Mouse (Mus musculus) MN1 (cell line): ENCODE results near the gene Spaar.
"Not testable (repeated sequence)": the region's sequence is repeated elsewhere in the genome, so short reads cannot be mapped to it uniquely, and the experiment has no call there.

ENCODE experiments used
- DNase-seq: peaks from one replicate; pipeline ENCODE4 v3.0.0-alpha.2; 2016; ENCODE audit warnings: low spot score

Gene Spaar

DNA sequence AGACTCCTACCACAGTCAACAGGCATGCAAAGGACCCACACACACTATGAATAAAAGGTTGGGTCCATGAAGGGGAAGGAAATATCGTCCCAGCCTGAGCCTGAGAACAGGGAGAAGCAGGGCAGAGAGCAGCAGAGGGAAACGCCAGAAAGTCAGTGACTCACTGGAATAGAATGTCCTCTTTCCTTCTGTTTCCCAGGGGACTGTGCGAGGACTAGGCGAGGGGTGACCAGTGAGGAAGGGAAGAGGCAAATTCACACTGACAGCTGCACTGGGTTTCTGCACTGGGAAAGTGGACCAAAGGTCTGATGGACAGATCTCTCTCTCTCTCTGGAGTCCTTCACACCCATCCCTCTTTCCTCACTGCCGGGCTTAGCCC, 1.3 kb upstream of the Spaar start:
- DNase-seq = no peak

- no peak for DNase-seq
These were observed 708 bp upstream of the Spaar start for GRCm38 (mm10) chr4:43729126-43729525.

DNA sequence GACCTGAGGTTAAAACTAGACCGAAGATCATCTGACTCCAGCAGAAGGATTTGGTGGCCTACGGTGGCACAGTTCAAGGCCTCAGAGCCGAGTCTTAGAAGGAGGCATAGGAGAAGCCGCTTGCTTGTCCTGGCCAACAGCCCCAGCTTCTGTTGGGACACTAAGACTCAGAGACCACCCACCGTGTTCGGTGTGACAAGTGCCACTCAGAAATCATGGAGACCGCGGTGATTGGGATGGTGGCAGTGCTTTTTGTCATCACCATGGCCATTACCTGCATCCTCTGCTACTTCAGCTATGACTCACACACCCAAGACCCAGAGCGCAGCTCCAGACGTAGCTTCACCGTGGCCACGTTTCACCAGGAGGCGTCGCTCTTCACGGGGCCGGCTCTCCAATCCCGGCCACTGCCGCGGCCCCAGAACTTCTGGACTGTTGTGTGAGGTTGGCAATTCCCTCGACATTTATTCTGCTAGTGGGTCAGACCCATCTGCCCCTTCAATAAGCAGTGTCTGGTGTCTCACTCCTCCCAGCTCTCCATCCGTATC, 990 bp downstream of the Spaar start:
- no peak for DNase-seq

DNA sequence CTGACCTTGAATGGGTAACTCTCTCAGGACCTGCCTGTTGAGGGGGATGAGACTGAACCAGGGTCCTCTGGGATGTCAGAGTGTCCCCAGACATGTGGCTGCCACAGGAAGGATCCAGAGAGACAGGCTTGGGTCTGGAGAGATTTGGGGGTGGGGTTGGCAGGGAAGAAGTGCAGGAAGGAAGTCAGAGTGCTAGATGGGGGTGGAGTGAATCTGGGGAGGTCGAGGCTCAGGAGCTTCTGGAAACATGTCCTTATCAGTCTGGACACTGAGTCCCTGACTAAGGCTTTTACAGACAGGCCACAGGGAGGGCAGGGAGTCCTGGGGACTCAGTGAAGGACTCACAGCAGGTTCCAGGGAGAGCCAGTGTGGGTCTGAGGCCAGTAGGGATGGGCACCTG, 2.3 kb downstream of the Spaar start:
- DNase-seq = no peak

- no peak for DNase-seq
These were observed 3.4 kb downstream of the Spaar start for GRCm38 (mm10) chr4:43733186-43733585.

GRCm38 (mm10) chr4:43737144-43737543, 7.3 kb downstream of the Spaar start:
- DNase-seq = no peak

DNA sequence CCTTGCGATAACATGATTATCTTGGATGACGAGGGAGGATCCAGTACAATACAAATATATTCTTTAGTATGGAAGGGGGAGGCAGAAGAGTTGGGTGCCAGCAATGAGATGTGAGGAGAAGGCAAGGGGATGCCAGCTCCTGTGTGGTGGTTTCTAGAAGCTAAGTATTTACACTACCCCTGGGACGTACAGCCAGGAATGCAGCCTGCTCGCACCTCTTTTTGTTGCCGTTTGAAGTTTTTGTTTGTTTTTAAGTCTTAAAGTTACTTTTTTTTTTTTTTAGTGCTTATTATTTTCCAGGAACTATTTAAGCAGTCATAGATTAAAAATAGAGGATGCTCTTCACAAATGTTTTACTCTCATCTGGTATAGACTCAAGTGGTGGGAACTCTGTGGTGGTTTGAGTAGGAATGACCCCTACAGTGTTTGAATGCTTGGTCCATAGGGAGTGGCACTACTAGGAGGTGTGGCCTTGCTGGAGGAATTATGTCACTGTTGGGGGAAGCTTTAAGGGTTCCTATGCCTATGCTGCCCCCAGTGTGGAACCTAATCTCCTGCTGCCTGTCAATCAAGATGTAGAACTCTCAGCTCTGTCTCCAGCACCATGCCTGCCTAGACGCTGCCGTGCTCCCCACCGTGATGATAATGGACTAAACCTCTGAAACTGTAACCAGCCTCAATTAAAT, 9.3 kb downstream of the Spaar start:
- DNase-seq = no peak

DNA sequence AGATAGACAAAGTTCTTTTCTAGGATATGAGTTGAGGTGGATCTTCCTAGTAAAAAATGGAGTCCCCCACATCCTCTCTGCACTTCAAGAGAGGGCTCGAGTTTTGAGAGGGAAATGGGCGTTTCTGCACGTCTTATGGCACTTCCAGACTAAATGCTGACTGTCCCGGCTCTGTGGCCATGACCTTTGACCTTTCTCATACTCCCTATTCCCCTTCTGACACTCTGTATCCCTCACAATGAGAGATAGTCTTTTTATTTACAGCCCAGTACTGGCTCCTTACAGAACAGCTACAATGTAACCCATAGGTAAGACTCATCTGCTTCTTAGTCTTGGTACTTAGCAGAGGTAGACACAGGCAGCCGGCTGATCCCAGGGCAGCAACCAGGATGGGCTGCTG, 11.7 kb downstream of the Spaar start:
- no peak for DNase-seq

GRCm38 (mm10) chr4:43742637-43743036, 12.8 kb downstream of the Spaar start:
- DNase-seq = no peak

- DNase-seq = no peak
These were observed 13.3 kb downstream of the Spaar start for GRCm38 (mm10) chr4:43743099-43743498.

DNA sequence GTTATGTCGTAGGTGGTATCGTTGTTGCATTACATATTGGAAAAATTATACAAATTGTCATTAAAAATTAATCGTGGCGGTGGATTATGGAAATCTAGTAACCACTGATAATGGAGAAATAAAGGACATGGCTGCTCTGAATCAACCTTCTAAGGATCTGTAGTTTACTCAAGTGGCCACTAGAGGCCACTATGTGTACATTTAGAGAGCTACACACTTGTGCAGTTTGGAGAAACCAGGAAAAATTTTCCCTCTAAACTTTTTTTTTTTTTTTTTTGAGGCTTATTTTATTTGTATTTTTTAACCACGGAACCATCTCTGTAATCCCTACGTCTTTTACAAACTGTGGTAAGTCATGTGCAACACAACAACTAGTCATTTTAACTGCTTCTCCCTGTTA, 15.4 kb downstream of the Spaar start:
- peak; percentile 38 for DNase-seq

- no peak for DNase-seq
These were observed 27.4 kb downstream of the Spaar start for GRCm38 (mm10) chr4:43757213-43757612.

GRCm38 (mm10) chr4:43759571-43760418, 30.0 kb downstream of the Spaar start:
- DNase-seq = no peak

DNA sequence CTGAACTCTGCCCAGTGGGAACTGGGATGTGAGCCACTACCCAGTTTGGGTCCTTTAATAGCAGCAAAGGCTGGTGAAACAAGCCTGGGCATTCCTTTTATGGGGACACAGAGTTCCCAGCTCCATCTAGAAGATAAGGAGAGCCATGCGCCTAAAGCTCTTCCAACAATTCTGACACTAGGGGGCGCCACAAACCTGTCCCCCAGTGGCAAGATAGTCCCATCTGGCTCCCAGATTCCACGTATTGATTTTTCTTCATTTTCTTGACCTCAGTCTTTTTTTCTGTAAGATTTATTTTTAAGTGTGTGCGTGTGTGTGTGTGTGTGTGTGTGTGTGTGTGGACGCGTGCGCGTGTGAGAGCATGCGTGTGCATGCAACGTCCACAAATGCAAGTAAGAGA, 30.6 kb downstream of the Spaar start:
- DNase-seq = no peak

DNA sequence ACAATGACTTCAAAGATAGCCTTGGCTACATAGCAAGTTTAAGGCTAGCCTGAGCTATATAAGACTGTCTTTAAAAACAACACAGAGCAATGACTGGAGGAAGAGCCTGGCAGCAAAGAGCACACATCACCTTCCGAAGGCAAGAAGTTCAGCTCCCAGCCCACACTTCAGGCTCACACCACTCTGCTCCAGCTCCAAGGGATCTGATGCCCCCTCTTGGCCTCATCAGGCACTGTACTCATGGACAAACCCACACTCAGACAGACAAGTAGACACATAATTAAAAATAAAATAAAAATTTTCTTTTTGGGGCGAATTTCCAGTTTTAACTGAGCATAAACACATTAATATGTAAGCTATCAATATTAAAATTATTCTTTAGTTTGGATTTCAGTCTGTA, 31.5 kb downstream of the Spaar start:
- DNase-seq = no peak

GRCm38 (mm10) chr4:43763410-43763809, 33.6 kb downstream of the Spaar start:
- DNase-seq = peak; percentile 47

DNA sequence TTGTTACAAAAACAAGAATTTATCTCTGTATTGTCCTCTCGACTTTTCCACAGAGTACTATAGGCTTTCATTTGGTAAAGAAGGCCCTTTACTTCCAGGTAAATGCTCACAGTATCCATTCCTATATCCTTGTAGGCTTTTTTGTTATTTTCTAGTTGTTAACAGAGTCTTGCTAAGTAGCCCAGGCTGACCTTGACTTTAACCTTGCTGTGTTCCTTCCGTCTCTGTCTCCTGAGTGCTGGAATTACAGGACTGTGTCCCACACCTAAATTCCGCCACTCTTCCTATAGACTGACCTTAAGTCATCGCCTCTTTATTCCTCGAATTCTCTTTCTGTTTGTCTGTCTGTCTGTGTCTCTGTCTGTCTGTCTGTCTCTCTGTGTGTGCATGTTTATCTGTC, 38.5 kb downstream of the Spaar start:
- DNase-seq = no peak

- no peak for DNase-seq
These were observed 39.5 kb downstream of the Spaar start for GRCm38 (mm10) chr4:43769374-43769773.

GRCm38 (mm10) chr4:43770909-43771308, 41.1 kb downstream of the Spaar start, which contains the start of gene Olfr159:
Olfr159 (minus strand) TSS chr4:43771009.
- no peak for DNase-seq

DNA sequence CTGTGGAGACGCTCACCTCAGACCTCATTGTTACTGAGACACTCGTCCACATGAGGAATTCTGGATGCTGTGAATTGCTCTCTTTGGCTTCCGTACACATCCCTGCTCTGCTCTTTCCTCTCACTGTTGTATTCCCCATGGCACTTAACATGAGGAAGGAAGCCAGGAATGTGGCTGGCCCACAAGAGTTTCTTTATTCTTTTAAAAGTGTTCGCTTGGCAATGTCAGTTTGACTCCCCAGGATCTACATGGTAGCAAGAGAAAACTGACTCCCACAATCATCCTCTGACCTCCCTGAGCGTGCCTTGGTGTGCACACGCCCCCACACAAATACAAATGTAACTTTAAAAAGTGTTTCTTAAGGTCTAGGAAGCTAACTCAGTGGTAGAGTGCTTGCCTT, 41.8 kb downstream of the Spaar start:
- no peak for DNase-seq

DNA sequence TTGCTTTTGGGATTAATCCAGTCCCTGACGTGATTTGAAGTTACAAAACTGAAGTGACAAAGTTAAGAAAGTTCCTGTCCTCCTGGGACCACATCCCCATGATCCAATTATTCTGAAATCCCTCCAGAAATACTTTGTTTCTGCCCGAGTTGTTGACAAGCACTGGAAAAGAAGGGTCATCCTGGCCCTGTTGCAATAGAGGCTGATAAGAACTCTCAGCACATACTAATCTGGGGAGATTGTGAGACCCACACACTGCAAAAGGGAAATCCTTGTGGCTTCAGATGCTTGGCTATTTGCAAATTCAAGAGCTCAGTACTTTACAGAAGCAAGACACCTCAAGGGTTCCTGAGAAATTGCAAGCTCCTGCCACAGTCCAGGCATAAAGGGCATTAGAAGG, 42.5 kb downstream of the Spaar start:
- no peak for DNase-seq

GRCm38 (mm10) chr4:43795296-43795695, 65.5 kb downstream of the Spaar start:
- DNase-seq = no peak

DNA sequence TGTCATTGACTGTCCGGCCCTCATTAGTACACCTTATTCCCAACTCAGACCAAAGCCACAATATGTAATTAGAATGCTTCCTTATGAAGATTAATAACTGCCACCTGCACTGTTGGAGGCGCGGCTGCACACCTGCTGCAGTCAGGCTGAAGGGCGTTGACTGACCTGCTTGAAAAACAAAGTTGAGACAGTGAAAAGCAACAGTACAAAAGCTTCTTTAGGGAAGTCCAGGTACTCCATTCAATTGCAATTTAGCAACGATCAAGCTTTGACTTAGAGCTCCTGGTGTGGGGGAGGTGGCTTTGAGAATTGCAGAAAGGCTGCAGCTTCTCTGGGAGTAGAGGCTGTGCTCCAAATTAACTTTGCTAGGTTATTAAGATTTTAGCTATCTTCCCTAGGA, 66.0 kb downstream of the Spaar start:
- DNase-seq = not testable (repeated sequence)
